Mouse (Mus musculus) CH12.LX (cell line): ENCODE measurements at regions not wholly inside any gene's neighbourhood (a gene's known extent, or its start where the extent isn't known, plus 50 kb on each side); places are given as distances from the start of the nearest gene placed in this dataset.

Experiments
- CTCF ChIP-seq, 2 experiments: IDR thresholded peaks in 1 of 2; conservative IDR thresholded peaks in 1 of 2; 2 replicates each; pipeline ENCODE4 v1.5.1; 2011 to 2012; ENCODE audit warnings: low read depth in 2 of 2, low read length in 2 of 2, improper control_type of control experiment in 1 of 2, inconsistent platforms in 1 of 2, mild to moderate bottlenecking in 1 of 2, moderate library complexity in 1 of 2
- EP300 ChIP-seq: IDR thresholded peaks from 2 replicates; pipeline ENCODE4 v1.6.1; 2011; ENCODE audit warnings: low read length, improper control_type of control experiment
- MEF2A ChIP-seq: IDR thresholded peaks from 2 replicates; pipeline ENCODE4 v1.6.1; 2014; ENCODE audit warnings: low read depth, mild to moderate bottlenecking, inconsistent platforms, low read length, improper control_type of control experiment, borderline replicate concordance

- TF ChIP-seq EP300 (no peak), MEF2A (no peak), CTCF (conservative IDR thresholded peaks at IDR 0.05 in 1 of 2, IDR thresholded peaks at IDR 0.05 in 1 of 2; ENCODE audit: low read depth in 2 of 2, low read length in 2 of 2) (no peak)
These were observed 435.4 kb upstream of the Gpc5 start for GRCm38 (mm10) chr14:114656636-114657035.
